Mouse (Mus musculus): ENCODE data around the gene Ccr6.

GRCm38 (mm10) chr17:8223225-8223624 is 12.6 kb upstream of the Ccr6 start:
- TF ChIP-seq CTCF (IDR thresholded peaks at IDR 0.05; ENCODE audit: borderline replicate concordance, insufficient read depth, low read length) (no peak), POLR2A (IDR thresholded peaks at IDR 0.05; ENCODE audit: low read depth, low read length) (no peak)
